Mouse (Mus musculus) WW6 (cell line): ENCODE measurements around the gene Hnrnpul2.
"Not testable (repeated sequence)": the region's sequence is repeated elsewhere in the genome, so short reads cannot be mapped to it uniquely, and the experiment has no call there.

Experiments used
- DNase-seq: peaks from one replicate; pipeline ENCODE4 v3.0.0-alpha.2; 2013; ENCODE audit warnings: low read depth, low spot score

Hnrnpul2 gene

DNA sequence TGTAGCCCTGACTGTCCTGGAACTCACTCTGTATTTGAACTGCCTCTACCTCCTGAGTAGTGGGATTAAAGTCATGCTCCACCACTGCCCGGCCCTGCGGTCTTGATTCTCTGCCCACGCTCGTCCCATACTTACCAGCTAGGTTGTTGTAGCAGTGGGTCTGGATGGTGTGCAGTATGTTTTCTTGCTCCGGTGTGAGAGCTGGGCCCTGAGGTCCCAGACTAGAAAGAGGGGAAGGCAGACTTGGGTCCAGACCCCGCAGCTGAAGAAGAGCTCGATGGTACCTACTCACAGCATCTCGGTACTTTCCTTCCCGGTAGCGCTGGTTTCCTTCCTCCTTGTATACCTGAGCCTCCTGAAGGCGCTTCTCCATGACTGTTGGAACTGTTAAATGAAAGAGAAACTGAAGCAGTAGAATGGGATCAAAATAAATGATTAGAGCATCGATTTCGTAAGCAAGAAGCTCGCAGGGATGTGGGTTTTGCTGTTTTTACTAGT lies 1.5 kb upstream of the Hnrnpul2 start:
- DNase-seq, result no peak

DNA sequence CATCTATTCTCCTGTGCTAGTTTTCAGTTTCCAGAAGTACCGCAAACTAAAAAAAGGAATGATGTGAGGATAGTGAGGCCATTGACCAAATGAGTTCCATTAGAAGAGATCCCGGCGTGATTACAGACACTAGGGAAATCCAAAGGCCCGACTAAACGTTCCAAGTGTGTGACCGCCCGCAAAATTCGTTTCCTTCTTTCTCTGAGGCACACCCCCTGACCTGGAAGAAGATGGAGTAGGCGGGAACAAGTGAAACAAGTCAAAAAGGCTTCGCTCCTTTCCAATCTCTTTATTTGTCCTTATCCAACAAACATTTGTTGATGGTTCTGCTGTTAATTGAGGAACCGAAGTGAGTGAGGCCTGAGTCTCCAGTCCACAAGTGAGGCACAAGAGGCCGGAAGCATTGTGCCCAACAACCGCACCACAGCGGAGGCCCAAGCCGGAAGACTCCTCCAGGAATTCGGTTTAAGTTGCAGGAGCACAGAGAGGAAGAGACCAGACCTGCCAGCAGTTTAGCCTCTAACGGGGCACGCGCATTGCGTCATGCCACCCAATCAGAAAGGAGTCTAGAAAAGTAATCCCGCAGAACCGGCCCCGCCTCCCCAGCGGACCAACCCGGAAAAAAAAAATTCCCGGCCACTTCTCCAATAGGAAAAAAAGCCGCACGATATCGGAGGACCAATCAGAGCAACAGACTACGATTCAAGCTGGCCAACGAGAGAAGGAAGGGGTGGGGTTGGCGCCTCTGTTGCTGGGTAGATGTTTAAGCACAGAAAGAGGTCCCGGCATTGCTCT lies 812 bp upstream of the Hnrnpul2 start, which contains the start of gene Ttc9c:
Ttc9c (minus strand) TSS at position 533 of the 795 bp plus-strand sequence.
- peak; percentile 97 for DNase-seq

DNA sequence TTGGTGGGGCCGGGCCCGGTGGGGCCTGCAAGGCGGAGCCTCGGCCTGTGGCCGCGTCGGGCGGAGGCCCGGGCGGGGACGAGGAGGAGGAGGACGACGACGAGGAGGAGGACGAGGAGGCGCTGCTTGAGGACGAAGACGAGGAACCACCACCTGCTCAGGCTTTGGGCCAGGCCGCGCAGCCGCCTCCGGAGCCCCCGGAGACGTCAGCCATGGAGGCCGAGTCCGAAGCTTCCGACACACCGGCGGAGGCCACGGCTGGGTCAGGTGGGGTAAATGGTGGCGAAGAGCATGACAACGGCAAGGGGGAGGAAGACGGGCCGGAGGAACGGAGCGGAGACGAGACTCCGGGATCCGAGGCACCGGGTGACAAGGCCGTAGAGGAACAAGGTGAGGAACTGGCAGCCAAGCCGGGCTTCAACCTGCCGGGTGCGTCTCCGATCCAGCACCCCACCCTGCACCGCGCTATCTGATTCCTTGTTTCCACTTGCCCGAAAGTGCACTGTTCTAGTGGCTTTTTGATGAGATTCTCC lies 680 bp downstream of the Hnrnpul2 start:
- DNase-seq, result no peak

DNA sequence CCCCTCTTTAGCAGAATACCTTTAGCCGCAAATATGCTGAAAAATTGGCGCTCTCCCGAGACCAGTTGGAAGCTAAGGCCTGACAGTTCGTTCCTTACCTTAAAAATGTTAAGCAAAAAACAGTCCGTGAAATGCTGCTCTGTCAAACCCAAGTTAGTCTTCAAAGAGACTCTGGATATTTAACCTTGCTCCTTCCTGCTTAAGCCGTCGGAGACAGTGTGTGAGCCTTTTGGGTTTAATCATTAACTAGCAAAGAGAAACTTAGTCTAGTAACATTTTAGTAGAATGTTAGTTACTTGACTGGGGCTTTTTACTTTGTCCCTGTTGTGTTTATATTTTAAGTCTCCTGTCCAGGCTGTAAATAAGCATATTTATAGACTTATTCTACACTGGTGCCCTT lies 1.3 kb downstream of the Hnrnpul2 start:
- DNase-seq, result no peak

DNA sequence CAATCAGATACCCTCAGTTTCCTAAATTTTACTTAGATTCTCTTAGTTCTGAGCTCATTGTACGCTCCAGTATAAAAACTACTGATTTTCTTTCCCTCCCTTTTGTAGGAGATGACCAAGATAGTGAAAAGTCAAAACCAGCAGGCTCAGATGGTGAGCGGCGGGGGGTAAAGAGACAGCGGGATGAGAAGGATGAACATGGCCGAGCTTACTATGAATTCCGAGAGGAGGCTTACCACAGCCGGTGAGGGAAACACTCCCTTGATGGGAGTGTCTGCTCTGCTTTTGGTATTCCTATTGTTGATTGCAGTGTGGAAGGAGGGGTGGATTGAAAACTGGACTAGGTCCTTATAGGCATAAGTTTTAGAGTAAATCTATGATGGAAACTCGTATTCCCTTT lies 2.9 kb downstream of the Hnrnpul2 start:
- DNase-seq, result no peak

DNA sequence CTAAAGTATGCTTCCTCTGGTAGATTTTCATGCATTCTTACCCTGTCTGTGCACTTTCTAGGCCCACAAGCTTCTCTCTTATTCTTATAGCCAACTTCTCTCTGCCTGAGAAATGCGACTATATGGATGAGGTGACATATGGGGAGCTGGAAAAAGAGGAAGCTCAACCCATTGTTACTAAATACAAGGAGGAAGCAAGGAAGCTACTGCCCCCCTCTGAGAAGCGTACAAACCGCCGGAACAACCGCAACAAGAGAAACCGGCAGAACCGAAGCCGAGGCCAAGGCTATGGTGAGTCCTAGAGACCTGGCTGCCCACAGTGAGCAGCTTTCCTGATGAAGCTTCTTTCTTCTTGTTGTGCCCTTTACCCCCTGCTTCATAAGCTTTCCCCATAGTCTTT lies 9.8 kb downstream of the Hnrnpul2 start, which contains the start of gene AC129217.1:
AC129217.1 (plus strand) TSS at position 114 of the 400 bp plus-strand sequence.
- no peak for DNase-seq

DNA sequence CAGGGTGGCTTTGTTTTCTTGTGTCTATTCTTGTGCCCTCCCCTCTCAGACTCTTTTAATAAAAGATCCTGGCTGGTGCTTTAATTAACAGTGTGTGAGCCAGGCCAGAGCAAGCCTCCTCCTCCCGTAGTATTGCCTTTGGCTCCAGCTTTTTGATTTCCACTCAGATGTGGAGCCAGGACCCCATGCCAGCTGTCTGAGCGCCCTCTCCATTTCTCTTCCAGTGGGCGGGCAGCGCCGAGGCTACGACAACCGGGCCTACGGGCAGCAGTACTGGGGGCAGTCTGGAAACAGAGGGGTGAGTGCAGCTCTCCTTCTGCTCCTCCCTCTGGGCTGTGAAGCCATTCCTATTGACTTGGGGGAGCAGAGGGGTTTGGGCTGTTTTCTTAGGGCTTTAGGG lies 10.9 kb downstream of the Hnrnpul2 start:
- DNase-seq, result no peak

DNA sequence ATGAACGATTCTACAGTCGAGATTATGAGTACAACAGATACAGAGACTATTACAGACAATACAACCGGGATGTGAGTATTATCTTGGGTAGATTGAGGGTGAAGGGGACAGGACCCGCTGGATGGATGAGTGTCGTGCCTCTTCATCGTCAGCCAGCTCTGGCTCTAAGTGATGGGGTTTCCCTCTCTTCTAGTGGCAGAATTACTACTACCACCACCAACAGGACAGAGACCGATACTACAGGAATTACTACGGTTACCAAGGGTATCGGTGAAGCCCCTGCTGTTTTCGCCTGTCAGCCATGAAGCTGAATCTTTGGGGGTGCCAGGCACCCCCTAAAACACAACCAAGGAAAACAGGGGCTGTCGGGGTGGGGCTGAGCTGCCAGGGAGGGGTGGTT lies 11.5 kb downstream of the Hnrnpul2 start:
- DNase-seq, result no peak

DNA sequence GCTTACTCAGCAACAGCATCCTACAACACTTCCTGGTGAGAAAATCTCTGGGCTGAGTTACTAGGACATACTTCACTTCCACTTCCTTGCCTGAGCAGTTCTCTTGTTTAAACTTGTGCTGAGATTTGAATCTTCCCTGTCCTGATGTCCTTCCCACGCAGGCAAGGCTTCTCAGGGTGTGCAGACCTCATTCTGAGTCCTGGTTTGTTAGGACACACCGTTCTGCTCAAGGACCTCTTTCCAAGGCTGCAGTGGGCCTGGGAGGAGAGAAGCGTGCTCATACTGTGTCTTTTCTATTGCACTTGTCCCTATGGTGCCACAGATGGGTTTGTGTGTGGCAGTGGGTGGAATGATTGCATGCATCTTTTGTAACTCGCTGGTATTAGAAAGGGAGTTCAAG lies 13.2 kb downstream of the Hnrnpul2 start:
- no peak for DNase-seq

DNA sequence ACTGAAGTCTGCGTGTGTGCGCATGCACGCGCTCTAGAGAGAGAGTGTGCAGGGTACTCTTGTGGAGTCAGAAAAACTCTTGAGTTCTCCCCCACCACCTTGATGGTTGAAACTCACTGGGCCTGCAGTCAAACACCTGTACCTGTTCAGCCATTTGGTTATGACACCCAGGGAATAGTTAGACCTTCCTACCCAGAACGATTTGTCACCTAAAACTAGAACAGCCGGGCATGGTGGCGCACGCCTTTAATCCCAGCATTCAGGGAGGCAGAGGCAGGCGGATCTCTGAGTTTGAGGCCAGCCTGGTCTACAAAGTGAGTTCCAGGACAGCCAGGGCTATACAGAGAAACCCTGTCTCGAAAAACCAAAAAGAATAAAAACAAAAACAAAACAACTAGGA lies 16.5 kb downstream of the Hnrnpul2 start:
- not testable (repeated sequence) for DNase-seq

DNA sequence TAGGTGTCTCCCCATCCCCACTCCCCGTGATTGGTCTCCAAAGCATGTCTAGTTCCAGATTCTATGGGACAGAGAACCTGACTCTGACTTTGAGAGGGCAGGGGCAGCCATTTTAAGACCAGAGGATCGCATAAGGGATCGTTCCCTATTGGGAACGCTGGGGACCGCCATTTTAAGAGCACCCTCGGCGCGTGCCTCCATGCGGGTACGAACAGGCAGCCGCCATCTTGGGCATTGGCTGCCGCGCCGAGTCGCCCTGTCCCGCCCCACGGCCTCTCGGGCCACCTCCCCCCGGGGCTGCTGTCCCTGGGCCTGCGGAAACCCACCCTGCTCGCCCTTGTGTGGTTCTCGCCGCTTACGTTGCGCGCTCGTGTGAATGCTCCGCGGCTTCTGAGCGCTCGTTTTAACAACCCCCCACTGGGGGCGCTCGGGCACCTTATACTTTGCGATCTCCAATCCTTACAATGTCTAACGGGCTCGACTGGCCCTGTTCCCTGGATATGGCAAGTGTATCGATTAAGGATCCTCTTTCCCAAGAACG lies 17.5 kb downstream of the Hnrnpul2 start, which contains the start of gene Bscl2:
Bscl2 (plus strand) TSS at position 217 of the 541 bp plus-strand sequence.
- no peak for DNase-seq

DNA sequence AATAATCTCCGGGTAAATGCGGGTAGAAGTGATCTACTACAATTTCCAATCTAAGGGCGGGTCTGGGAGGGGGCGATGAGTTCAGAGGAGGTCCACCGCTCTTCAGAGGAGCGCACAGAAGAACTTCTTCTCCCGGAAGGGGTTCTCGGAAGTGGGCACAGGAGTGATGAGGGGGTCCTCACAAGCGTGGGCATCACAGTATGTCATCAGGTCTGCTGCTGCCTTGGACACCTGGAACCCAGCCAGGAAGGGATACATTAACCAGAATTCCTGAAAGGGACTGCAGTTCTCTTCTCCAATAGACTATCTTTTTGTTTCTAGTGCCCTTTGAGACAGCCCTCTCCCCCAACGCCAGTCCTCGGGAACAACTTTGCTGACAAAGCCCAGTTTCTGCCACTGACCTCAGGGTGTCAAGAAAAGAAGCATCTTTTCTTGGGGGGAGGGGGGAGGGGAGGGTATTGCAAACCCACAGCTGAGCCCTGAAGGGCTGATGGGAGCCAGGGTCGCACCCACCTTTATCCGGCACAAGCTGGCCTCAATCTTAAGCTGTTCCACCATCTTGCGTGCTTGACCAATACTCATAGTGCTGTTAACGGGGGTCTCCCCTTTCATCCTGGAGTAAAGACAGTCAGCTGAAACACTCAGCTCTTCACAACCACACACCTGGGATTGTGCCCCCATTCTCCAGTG lies 18.4 kb downstream of the Hnrnpul2 start:
- no peak for DNase-seq

DNA sequence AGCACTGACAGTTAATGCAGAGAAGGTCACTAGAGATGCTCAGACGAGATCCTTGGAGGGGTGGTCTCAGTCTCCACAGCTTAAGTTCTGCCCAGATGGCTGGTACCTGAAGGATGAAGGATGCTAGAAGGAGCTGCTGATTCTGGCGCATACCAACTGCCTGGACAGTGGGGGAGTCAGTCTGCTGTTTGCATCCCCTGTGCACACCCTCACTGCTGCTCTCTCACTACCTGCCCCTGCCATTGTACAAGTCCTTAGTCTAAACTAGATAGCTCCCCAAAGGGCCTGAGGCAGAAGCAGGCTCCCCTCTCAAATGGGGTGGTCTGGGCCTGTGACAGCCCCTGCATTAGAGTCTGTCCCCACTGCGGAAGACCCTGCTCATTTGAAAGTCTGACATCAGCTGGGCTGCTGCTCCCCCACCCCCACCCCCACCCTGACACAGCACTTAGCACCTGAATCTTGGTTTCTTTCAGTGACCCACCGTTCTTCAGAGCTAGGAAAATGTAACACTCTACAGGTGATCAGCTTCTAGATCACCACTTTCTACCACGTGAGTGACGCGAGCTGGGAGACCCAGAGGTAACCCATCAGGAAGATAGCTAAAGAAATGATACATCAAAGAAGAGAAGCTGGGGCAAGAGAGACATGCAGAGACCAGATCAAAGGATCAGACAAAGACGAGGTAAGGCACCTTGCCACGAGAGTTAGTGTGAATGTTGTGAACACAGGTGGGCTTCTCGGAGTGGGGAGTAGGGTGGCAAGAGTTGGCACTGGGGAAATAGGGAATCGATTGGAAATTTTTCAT lies 19.5 kb downstream of the Hnrnpul2 start, which contains the start of gene Gng3:
Gng3 (minus strand) TSS at position 92 of the 805 bp plus-strand sequence.
- no peak for DNase-seq

DNA sequence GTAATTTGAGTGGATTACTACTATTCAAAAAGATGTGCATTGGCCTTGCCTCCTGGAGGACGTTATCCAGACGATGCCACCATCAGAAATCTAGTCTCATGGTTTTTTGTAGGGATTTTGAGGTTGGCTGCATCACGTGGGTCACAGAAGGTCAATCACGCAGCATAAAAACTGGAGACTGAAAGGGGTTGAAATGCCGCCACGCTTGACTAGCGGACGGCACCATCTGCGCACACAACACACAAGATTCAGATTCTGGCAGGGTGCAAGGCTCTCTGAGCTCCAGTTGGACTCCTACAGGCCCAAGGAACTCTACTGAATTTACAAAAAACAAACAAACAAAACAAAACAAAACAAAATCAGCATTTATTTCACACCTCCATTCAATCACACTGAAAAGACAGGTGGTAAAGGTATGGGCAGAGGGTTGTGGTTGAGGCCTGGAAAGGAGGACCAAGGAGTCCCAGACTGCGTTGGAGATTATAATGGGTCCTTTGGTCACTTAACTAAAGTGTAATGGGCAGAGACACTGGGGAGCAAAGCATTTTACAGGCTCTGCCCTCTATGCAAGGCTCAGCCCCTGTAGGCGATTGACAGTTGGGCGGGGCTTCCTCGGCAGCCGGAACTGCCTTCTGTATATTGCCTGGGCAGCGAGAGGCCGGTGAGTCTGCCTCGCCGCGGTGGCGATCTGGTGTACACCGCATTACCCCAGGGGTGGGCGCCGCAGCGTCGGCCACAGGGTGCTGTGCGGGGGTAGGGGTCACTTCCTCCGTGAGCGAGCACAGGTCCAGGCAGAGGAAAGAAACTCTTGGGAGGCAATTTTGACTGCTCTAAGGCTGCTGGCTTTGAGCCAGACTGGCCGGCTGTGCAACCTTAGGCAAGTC lies 20.3 kb downstream of the Hnrnpul2 start:
- no peak for DNase-seq

DNA sequence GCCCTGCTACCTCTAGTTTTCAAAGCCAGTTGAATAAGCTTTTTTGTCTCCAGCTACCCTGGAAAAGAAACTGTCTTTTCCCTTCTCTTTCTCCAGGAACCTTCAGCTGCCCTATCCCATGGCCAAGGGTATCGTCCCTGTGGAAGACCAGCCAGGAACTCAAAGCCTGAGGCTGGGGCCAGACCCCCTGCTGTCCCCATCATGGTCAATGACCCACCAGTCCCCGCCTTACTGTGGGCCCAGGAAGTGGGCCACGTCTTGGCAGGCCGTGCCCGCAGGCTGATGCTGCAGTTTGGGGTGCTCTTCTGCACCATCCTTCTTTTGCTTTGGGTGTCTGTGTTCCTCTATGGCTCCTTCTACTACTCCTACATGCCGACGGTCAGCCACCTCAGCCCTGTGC lies 21.2 kb downstream of the Hnrnpul2 start:
- DNase-seq, result no peak

DNA sequence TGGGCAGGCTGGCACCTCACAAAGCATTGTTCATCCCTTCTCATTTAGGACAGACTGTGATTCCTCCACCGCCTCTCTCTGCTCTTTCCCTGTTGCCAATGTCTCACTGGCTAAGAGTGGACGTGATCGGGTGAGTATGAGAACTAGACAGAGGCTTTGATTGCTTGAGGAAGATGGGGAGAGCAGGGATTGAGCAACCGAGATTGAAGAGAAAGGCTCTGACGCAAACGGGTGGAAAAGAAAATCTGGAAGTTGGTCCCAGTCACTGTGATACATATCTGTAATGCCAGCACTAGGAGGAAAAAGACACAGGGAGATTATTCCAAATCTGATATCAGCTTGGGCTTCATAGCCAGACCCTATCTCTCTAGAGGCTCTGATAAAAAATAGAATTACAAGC lies 23.2 kb downstream of the Hnrnpul2 start:
- no peak for DNase-seq

DNA sequence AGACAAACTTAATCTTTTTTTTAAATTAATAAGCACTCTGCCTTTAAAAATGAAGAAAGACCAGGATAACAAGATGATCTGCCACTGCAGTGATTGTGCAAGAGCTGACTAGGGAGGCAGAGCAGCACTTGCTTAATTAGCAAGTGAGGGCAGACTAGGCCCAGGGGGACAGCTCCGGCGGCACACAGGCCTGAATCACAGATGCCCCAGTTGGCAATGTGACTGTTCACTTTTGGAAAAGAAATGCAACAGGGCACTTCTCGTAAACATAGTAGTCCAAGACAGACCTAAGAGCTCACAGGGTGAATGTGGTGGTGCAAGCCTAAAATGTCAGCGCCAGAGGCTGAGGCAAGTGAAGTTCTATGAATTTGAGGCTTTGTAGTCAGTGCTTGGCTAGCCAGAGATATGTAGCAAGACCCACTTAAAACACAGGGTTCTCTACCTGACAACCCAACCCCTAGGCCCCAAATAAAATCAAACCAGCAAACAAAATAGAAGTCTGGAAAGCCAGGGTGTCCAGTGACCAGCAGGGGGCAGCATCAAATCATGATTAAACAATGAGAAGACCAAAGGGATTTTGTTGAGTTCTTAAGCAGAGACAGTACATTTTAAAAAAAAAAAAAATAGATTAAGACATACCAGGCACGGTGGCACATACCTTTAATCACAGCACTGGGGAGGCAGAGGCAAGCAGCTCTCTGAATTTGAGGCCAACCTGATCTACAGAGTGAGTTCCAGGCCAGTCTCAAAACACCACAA lies 24.7 kb downstream of the Hnrnpul2 start:
- DNase-seq, result no peak

DNA sequence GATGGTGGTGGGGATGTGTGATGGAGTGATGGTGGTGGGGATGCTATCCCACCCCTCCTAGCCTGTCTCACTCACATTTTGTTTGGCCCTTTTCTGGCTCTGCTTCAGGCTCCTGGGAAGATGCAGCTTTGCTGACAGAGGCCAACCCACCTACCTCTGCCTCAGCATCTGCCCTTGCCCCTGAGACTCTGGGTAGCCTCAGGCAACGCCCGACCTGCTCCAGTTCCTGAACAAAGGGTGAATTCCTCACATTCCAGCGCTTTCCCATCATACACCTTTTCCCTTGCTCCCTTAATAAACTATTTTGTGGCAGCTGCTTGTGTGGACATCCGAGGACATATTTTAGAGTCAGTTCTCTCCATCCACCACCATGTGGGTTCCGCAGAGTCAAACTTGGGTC lies 28.5 kb downstream of the Hnrnpul2 start:
- DNase-seq, result no peak

DNA sequence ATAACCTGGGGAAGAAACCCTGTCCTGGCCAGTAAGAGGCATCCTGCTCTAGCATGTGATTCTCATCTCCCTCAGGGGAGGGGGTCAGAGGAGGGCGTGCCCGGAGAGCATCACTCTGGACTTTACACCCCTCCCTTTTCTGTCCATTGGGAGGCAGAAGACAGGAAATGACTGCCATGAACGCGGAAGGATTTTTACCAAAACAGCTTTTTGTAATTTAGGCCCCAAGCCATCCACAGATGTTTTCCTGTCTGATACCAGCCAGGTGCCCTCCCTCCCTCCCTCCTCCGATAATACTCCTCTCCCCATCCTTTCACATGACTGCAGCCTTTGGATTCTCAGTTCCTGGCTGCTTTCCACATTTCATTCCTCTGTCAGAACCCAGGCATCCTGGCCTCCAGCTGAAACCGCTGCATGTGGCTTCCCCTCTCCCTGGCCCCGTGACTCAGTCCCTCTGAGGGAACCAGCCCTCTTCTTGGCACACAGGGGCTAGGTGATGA lies 30.6 kb downstream of the Hnrnpul2 start, which contains the start of gene Lrrn4cl:
Lrrn4cl (plus strand) TSS at position 367 of the 500 bp plus-strand sequence.
- no peak for DNase-seq
